Mouse (Mus musculus) thymus, postnatal 36 days (tissue): ENCODE results near the gene Cypt14.
"Not testable (repeated sequence)": the region's sequence is repeated elsewhere in the genome, so short reads cannot be mapped to it uniquely, and the experiment has no call there.

ENCODE experiments used
- DNase-seq, 2 experiments: peaks; one replicate each; pipeline ENCODE4 v3.0.0; 2022; ENCODE audit warnings: mixed read lengths in 2 of 2

Cypt14 gene

DNA sequence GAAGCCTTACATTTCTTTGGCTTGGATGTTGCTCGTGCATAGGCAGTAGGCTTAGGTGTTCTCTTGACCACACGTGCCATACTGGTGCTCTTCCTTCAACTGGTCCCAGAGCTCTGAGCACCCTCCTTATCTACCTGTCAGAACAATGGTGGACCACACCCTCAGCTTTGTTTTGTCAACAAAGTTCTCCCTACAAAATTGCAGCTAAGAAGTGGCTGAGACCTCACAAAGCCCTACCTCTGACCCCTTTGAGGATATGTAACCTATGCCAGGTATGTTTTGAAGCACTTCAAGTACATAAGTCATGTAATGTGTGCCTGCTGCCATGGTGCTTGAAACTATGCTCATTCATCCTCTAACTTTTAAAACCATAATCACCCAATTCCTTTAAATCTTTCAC, at the start of gene Cypt14:
Cypt14 (minus strand) TSS at position 101 of the 400 bp plus-strand sequence.
- DNase-seq = not testable (repeated sequence)
